Mouse (Mus musculus): Measurements from ENCODE around the gene Spaca6. TPM values are rescaled to one million over a fixed set of nuclear protein-coding genes. Genes with fewer than 3 reads are reported as not detected.

Gene Spaca6
- polyA plus RNA-seq (2012; rRNA removed), result 38.5 and 56.7 TPM in 2 replicates

DNA sequence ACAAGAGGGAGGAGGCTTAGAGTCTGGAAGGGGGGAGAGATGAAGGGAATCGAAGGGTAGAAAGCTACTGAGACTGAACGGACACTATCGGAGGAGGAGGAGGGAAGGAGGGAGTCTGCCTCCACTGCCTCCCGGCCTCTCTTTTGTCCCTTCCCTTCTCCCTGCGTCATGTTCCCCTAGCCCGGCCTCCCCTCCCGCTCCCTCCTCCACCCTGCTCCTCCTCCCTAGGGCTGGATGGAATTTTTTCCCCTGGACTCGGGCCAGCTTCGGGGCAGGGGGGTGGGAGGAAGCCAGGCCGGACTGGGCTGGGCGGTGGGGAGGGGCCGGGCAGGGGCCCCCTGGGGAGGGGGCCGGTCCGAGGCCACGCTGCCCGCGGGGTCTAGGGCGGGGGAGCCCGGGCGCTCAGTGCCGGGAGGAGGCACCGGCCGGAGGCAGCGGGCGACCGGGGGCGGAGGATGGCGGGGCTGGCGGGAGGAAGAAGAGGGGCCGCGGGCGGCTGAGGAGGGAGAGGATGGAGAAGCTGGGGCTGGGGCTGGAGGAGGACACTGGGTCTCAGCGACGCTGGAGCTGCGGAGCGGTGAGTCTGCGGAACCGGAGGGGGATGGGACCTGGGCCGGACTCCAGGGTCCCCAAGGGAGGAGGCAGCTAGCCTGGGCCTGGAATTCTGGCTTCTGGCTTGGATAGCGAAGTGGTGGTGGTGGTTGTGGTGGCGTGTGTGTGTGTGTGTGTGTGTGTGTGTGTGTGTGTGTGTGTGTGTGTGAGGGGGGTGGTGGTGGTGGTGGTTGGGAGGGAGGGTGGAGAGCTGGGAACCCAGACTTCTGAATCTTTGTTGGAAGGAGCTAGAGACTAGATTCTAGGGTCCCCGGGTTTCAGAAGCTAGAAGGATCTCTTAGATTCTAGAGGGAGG is at the start of gene Spaca6:
TSS of gene Spaca6 (plus strand) at position 408 of the 907 bp plus-strand sequence.
- Histone ChIP-seq H3K4me3 (replicated peaks; ENCODE audit: extremely low read depth, low read depth, low read length) (peak within 1 kb of the TSS; percentile 79), H3K4me1 (ENCODE audit: control insufficient read depth, insufficient read depth, low read length) (peaks cover 3% of the 10 kb centered on the region; the same call in 1 of the 2 replicates)
- DNase-seq, result peak; percentile 93
- WGBS, result 2% methylated on average over 25 of the region's 42 CpGs
- peak; percentile 99 for TF ChIP-seq POLR2A (IDR thresholded peaks at IDR 0.05; ENCODE audit: borderline replicate concordance, extremely low read depth, low read depth, low read length)
- TF ChIP-seq CTCF (IDR thresholded peaks at IDR 0.05; ENCODE audit: insufficient read depth, low read length), result no peak

DNA sequence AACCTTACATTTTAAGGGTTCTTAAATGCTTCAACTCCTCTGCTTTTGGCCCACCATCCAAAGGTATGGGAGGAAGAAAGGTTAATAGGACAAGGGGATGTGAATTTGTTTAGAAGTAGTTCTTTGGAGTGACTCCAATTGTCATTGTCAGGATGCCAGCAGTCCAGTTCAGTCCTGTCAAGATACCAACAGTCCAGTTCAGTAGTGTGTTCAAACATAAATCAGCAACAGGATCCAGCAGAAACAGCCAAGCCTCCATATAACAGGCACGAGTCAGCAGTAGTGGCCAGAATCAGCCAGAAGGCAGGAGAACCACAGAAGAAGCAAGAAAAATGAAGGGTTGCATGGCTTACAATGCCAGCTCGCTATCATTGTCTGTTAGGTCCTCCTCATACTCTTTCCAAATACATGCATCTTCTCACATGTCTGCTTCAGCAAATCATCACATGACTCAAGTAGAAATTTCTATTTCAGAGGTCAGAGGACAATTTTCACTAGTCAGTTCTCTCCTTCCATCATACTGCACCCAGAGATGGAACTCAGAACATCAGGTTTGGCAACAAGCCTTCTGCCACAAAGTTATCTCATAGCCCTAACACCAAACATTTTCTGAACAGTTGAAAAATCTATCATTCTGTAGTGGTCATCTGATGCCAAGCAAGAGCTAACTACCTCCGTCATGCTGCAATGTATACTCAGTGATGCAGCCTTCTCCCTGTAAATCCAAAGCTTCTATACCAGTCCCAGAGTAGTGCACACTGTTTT is 35.9 kb upstream of the Spaca6 start:
- TF ChIP-seq CTCF (IDR thresholded peaks at IDR 0.05; ENCODE audit: insufficient read depth, low read length), result no peak
- no peak for TF ChIP-seq POLR2A (IDR thresholded peaks at IDR 0.05; ENCODE audit: borderline replicate concordance, extremely low read depth, low read depth, low read length)
- Histone ChIP-seq H3K4me3 (replicated peaks; ENCODE audit: extremely low read depth, low read depth, low read length) (no peak overlapping the region), H3K4me1 (ENCODE audit: control insufficient read depth, insufficient read depth, low read length) (no peaks in the 10 kb centered on the region)
- no peak for DNase-seq
- WGBS, result 54% methylated on average over 3 of the region's 3 CpGs

DNA sequence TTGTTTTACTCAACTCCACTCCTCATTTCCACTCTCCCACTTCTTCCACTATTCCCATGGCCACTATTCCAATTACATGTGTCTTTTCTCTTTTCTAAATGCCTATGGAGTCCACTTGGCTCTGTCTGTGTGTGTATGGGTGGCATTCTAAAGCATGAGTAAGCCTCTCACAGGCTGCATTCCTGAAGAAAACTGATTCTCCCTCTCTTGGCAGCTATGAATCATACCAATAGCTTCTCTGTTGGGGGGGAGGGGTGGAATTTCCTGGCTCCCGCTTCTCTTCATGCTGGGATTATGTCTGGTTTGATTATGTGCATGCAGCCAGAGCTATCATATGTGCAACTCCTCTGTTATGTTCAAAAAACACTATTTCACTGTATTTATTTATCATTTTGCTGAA is 34.4 kb upstream of the Spaca6 start:
- no peak for DNase-seq
- Histone ChIP-seq H3K4me3 (replicated peaks; ENCODE audit: extremely low read depth, low read depth, low read length) (no peak overlapping the region), H3K4me1 (ENCODE audit: control insufficient read depth, insufficient read depth, low read length) (no peaks in the 10 kb centered on the region)
- WGBS, result 31% methylated on average over 1 of the region's 1 CpGs
- TF ChIP-seq POLR2A (IDR thresholded peaks at IDR 0.05; ENCODE audit: borderline replicate concordance, extremely low read depth, low read depth, low read length) (no peak), CTCF (IDR thresholded peaks at IDR 0.05; ENCODE audit: insufficient read depth, low read length) (no peak)

DNA sequence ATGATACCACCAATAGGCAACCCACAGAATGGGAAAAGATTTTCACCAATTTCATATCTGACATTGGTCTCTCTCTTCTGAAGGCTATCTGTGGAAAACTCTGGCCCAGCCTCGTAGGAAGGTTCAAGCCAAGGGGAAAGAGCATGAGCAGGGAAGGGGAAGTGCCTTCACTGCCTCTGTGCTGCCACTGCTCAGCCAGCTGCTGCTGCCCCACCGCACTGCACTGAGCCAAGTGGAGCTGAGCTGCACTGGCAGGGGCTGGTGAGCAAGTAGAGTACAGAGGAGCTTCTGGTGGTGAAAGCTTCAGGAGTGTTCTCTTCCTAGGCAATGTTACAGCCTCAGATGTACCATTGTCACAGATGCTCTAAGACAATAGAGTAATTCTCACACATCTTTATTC is 31.4 kb upstream of the Spaca6 start:
- TF ChIP-seq POLR2A (IDR thresholded peaks at IDR 0.05; ENCODE audit: borderline replicate concordance, extremely low read depth, low read depth, low read length) (no peak), CTCF (IDR thresholded peaks at IDR 0.05; ENCODE audit: insufficient read depth, low read length) (no peak)
- H3K4me1 ChIP-seq (ENCODE audit: control insufficient read depth, insufficient read depth, low read length), result no peaks in the 10 kb centered on the region
- H3K4me3 ChIP-seq (replicated peaks; ENCODE audit: extremely low read depth, low read depth, low read length), result no peak overlapping the region
- 37% methylated on average over 2 of the region's 2 CpGs for WGBS
- no peak for DNase-seq

DNA sequence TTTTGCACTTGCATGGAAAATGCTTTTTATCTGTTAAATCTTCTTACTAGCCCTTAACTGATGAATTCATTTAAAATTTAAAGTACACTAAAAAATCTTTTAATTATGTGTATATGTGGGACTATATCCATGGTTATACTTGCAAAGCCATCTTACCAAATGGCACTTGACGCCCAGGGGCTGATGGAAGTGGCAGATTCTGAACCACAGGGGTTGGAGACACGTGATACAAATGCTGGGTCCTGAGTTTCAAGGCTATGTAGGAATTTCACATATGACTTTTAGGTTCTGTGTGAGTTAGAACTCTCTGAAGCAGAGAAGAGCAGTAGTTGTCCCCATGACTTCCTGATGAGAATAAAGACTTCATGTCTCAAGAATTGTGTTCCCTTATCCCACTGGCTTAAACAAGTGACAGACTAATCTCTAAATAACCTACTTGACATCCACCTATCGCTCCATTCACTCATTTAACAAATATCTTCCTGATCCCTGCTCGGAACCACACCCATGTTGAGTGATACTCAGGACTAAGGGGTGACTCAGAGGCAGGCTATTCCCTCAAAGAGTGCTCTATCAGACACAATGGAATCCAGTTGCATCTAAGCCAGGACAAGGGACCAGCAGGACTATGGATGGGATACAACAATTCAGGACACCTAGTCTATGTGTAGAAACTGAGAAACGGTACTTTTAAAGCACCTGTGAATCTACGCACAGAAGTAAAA is 3.2 kb upstream of the Spaca6 start:
- H3K4me3 ChIP-seq (replicated peaks; ENCODE audit: extremely low read depth, low read depth, low read length), result no peak overlapping the region
- 71% methylated on average over 6 of the region's 6 CpGs for WGBS
- TF ChIP-seq POLR2A (IDR thresholded peaks at IDR 0.05; ENCODE audit: borderline replicate concordance, extremely low read depth, low read depth, low read length), result no peak
- no peak for TF ChIP-seq CTCF (IDR thresholded peaks at IDR 0.05; ENCODE audit: insufficient read depth, low read length)
- DNase-seq, result no peak
- no peaks in the 10 kb centered on the region for H3K4me1 ChIP-seq (ENCODE audit: control insufficient read depth, insufficient read depth, low read length)

DNA sequence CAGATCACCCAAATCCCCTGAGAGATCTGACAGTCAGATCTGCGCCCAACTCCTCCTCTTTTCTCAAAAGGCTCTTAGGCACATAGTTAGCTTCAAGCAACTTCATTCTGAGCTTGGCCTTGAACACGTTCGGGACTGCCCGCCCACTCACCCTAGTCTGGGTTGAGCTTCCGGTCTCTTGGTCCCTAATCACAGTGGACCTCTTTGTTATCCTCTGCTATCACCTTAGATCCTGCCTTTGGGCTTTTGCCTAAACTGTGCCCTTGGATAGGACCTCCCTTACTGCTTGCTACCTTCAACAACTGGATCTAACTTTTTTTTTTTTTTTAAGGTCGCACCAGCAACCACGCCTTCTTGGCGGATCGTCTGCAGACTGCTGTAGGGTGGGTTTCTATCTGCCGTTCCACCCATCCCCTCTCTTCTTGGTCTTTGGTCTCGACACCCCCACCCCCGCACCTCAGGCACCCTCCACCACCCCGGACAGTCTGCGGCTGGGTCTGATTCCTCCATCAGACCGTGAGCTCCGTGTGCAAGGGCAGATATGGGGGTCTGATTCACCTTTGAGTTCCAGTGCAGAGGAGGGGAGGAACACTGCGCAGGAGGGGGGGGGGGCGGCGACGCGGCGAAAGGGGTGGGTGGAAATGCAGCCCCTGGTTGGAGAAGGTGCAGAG is 902 bp upstream of the Spaca6 start:
- DNase-seq, result peak; percentile 50
- TF ChIP-seq POLR2A (IDR thresholded peaks at IDR 0.05; ENCODE audit: borderline replicate concordance, extremely low read depth, low read depth, low read length) (peak; percentile 35; the same call in 1 of the 2 replicates), CTCF (IDR thresholded peaks at IDR 0.05; ENCODE audit: insufficient read depth, low read length) (no peak)
- WGBS, result 2% methylated on average over 19 of the region's 22 CpGs
- Histone ChIP-seq H3K4me3 (replicated peaks; ENCODE audit: extremely low read depth, low read depth, low read length) (peak overlapping the region; percentile 79), H3K4me1 (ENCODE audit: control insufficient read depth, insufficient read depth, low read length) (peaks cover 3% of the 10 kb centered on the region; the same call in 1 of the 2 replicates)

DNA sequence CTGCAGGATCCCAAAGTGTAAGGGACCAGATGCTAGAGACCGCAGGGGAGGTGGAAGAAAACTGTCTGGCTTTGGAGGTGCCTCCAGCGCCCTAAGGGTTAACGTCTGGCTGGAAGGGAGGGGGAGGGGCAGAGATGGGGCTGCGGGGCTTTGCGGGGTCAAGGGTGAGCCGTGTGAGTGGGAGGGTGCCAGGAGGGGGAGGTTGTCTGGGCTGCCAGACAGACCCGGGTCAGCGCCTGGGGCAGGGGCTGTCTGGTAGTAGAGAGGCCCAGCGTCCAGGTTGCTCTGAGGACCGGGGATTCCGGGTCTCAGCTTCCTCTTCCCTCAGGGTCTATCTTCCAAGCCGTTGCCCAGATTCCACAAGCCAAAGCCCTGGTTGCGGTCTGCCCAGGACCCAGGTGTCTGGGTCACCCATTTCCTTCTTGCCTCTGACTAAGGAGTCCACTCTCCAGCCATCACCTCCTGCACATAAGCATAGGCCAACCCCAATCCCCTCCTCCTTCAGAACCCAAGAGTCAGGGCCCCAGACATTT is 766 bp downstream of the Spaca6 start:
- WGBS, result under 1% methylated on average over 13 of the region's 13 CpGs
- peak; percentile 62 for DNase-seq
- TF ChIP-seq CTCF (IDR thresholded peaks at IDR 0.05; ENCODE audit: insufficient read depth, low read length), result no peak
- TF ChIP-seq POLR2A (IDR thresholded peaks at IDR 0.05; ENCODE audit: borderline replicate concordance, extremely low read depth, low read depth, low read length), result no peak
- Histone ChIP-seq H3K4me3 (replicated peaks; ENCODE audit: extremely low read depth, low read depth, low read length) (peak overlapping the region; percentile 79), H3K4me1 (ENCODE audit: control insufficient read depth, insufficient read depth, low read length) (peaks cover 3% of the 10 kb centered on the region; the same call in 1 of the 2 replicates)

DNA sequence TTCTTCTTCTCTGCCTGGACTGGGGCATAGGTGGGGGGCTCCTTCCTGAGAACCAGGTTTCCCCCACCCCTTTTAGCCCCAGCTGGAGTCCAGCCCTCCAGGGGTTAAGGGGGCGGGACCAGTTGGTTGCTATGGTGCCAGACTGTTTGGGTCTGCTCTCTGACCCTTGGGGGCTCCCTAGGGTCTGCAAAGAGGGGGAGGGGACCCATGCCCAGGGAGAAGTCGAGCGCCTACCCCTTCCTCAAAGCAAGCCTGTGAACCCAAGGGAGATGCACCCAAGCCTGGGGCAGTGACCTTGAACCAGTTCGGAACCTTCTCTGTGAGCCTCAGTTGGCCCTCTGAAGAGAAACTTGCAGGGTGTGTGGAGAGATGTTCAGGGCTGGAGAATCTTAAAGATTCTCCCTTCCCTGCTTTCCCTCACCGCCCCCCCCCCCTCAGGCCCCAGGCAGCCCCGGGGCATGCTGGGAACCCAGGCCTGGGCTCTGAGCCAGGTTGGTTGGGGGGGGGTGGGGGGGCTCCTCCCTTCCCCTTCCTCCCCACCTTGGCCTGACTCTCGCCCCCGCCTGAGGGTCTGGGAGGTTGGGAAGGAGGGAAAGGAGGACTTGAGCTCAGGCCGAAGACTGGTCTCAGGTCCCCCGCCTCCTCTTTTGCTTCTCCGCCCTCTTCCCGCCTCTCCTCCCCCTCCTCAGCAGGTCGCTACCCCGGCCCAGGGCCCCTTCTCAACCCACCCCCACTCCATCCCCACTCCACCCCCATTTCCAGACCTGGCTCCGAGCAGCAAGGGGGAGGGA is 1.4 kb downstream of the Spaca6 start:
- TF ChIP-seq CTCF (IDR thresholded peaks at IDR 0.05; ENCODE audit: insufficient read depth, low read length) (no peak), POLR2A (IDR thresholded peaks at IDR 0.05; ENCODE audit: borderline replicate concordance, extremely low read depth, low read depth, low read length) (no peak)
- H3K4me1 ChIP-seq (ENCODE audit: control insufficient read depth, insufficient read depth, low read length), result peaks cover 3% of the 10 kb centered on the region; the same call in 1 of the 2 replicates
- 2% methylated on average over 13 of the region's 15 CpGs for WGBS
- peak; percentile 52 for DNase-seq
- peak overlapping the region; percentile 79 for H3K4me3 ChIP-seq (replicated peaks; ENCODE audit: extremely low read depth, low read depth, low read length)

All from lung, adult 2 months (tissue).